Mouse (Mus musculus): ENCODE data around the gene Pard3b.

- no peak for TF ChIP-seq CTCF (IDR thresholded peaks at IDR 0.05; ENCODE audit: insufficient read depth, low read length)
- no peak for TF ChIP-seq POLR2A (IDR thresholded peaks at IDR 0.05; ENCODE audit: borderline replicate concordance, extremely low read depth, low read depth, low read length)
Observed at GRCm38 (mm10) chr1:62428736-62429135, 790.1 kb downstream of the Pard3b start.
